Mouse (Mus musculus): ENCODE data around the gene Hdac5. TPM values are rescaled to one million over a fixed set of nuclear protein-coding genes. Genes with fewer than 3 reads are reported as not detected.

Gene Hdac5
- total RNA-seq, 2 experiments from 2014 or later, result 286 to 315 TPM

- intact Hi-C loops (cut with DNase I), result no loop called here
- Histone ChIP-seq H3K27ac (peak overlapping the region; percentile 92; the same call in 1 of the 2 replicates), H3K4me3 (no peak overlapping the region)
- no peak for TF ChIP-seq CTCF (IDR thresholded peaks at IDR 0.05)
- DNase-seq (ENCODE audit: extremely low spot score in 1 of 2, low spot score in 2 of 2), result no peak
Measured at GRCm38 (mm10) chr11:102220451-102220850, 9.5 kb downstream of the Hdac5 start.

DNA sequence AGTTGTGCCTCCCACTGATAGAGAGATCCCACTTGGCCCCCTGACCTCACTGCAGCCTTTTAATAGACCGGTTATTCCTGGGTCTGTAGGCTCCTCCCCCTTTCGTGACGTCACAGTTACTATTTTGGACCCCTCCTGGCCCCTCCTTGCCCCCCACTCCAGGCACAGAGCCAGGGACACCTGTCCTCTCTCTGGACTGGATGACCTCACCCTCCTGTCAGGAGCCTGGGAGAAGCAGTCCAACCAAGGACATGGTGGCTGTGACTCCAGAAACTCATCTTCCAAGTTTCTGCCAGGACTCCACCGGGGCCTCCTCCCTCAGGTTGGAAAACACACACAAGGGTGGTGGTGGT is 10.0 kb downstream of the Hdac5 start:
- TF ChIP-seq CTCF (IDR thresholded peaks at IDR 0.05), result no peak
- no peak for DNase-seq (ENCODE audit: extremely low spot score in 1 of 2, low spot score in 2 of 2)
- peak overlapping the region; percentile 92 for H3K27ac ChIP-seq

DNA sequence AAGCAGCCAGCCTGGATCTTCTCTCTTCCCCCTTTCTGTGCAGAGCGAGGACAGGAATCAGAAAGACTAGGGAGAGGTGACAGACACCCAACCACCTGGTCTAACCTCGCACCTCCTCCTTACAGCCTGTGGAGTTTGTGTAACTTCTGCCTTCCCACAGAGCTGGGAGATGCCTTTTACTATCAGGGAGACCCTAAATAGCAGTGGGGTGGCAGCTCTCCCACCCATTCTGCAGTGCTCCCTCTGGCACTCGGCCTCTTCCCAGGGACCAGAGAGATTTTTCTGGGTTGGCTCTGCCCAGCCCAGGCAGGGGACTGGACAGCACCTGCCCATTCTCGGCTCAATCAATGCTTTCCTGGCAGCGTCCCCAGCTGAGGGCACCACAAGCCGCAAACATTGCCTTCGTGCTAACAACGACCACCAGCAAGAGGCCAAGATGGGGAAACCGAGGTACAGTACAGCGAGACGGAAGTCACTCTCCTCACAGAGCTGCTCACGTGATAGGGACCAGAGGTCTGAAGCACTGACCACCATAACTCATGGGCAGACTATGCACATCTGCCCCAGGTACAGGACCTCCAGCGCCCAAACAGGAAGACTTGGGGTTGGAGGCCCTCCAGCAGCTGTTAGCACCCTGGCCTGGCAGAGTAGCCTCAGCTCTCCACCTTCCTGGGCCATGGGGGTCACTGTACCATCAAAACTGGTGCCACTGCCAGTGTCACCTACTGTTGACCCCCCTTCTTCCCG is 10.5 kb downstream of the Hdac5 start:
- TF ChIP-seq CTCF (IDR thresholded peaks at IDR 0.05), result no peak

More for the DNA sequence above, 10.0 kb downstream of the Hdac5 start:
- intact Hi-C loops (cut with DNase I), result loop anchor here (2.0 kb wide), 1 partner anchor 31 kb away; the partner anchor contains the start of gene G6pc3
- H3K4me3 ChIP-seq, result no peak overlapping the region

DNA sequence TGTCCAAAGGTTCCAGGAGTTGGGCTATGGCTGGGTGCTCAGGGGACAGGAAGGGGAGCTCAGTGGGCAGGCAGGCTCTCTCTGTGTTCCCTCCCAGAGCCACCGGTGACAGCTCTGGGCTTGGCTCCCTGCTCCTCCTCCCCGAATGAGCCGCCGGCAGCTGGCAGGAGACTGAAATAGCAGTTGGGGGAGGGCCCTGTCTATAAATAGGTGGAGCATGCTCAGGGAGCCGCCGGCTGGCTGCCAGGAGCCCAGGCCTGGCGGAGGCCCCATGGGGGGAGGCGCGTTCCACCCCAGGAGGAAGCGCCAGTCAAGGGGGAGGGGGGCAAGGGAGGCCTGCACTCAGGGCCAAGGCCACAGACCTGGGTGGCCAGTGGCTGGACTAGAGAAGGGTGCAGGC is 11.2 kb downstream of the Hdac5 start:
- no peak for TF ChIP-seq CTCF (IDR thresholded peaks at IDR 0.05)
- Histone ChIP-seq H3K27ac (peak overlapping the region; percentile 92), H3K4me3 (peak overlapping the region; percentile 52)
- peak; percentile 94 for DNase-seq (ENCODE audit: extremely low spot score in 1 of 2, low spot score in 2 of 2)
- intact Hi-C loops (cut with DNase I), result loop anchor here (1.0 to 2.0 kb wide), 2 partner anchors 11 to 30 kb away; partner anchors contain the start of gene G6pc3

More for the DNA sequence above, 10.5 kb downstream of the Hdac5 start:
- intact Hi-C loops (cut with DNase I), result loop anchor here (2.0 kb wide), 1 partner anchor 31 kb away; the partner anchor contains the start of gene G6pc3
- DNase-seq (ENCODE audit: extremely low spot score in 1 of 2, low spot score in 2 of 2), result no peak
- Histone ChIP-seq H3K4me3 (peak overlapping the region; percentile 52; the same call in 1 of the 2 replicates), H3K27ac (peak overlapping the region; percentile 92)

GRCm38 (mm10) chr11:102217876-102218430 is 12.0 kb downstream of the Hdac5 start:
- Histone ChIP-seq H3K27ac (peak overlapping the region; percentile 92), H3K4me3 (peak overlapping the region; percentile 52)
- DNase-seq (ENCODE audit: extremely low spot score in 1 of 2, low spot score in 2 of 2), result no peak
- intact Hi-C loops (cut with DNase I), result loop anchor here (1.0 to 2.0 kb wide), 2 partner anchors 11 to 29 kb away; partner anchors contain the start of gene G6pc3
- no peak for TF ChIP-seq CTCF (IDR thresholded peaks at IDR 0.05)

DNA sequence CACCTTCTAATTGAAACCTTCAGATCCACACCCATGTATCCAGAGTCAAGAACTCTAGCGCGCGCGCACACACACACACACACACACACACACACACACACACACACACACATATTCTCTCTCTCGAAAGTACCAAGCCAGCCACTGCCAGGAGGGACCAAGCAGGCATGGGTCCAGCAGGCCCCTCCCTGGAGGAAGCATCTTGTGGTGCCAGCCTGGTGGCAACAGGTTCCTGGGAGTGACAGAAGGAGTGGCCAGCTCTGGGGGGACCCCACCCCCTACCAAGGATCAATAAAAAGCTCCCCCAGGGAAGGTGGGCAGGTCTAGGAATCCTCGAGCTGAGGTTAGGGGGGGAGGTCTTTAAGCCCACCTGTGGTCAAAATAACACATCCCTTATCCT is 12.6 kb downstream of the Hdac5 start:
- no peak for TF ChIP-seq CTCF (IDR thresholded peaks at IDR 0.05)
- Histone ChIP-seq H3K4me3 (peak overlapping the region; percentile 52), H3K27ac (peak overlapping the region; percentile 92)
- intact Hi-C loops (cut with DNase I), result no loop called here
- no peak for DNase-seq (ENCODE audit: extremely low spot score in 1 of 2, low spot score in 2 of 2)

DNA sequence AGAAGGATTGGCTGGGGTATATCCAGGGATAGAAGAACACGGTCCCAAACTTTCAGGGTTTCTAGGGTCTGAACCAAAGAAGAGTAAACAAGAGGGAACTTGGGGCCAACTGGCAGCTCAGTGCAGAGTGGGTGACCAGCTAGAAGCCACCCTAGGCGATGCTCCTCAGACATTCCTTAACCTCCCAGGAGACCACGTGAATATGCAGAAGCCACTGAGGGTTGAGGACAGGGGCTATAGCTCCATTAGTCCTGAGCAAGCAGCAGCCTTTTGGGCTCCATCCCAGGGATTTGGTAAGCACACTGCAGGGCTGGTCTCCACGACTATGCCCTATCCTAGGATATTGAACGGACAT is 13.1 kb downstream of the Hdac5 start:
- H3K27ac ChIP-seq, result peak overlapping the region; percentile 60
- no peak for TF ChIP-seq CTCF (IDR thresholded peaks at IDR 0.05)
- no peak for DNase-seq (ENCODE audit: extremely low spot score in 1 of 2, low spot score in 2 of 2)
- intact Hi-C loops (cut with DNase I), result loop anchor here (1.0 kb wide), 1 partner anchor 28 kb away; no protein-coding TSS in a partner anchor
- H3K4me3 ChIP-seq, result peak overlapping the region; percentile 52

DNA sequence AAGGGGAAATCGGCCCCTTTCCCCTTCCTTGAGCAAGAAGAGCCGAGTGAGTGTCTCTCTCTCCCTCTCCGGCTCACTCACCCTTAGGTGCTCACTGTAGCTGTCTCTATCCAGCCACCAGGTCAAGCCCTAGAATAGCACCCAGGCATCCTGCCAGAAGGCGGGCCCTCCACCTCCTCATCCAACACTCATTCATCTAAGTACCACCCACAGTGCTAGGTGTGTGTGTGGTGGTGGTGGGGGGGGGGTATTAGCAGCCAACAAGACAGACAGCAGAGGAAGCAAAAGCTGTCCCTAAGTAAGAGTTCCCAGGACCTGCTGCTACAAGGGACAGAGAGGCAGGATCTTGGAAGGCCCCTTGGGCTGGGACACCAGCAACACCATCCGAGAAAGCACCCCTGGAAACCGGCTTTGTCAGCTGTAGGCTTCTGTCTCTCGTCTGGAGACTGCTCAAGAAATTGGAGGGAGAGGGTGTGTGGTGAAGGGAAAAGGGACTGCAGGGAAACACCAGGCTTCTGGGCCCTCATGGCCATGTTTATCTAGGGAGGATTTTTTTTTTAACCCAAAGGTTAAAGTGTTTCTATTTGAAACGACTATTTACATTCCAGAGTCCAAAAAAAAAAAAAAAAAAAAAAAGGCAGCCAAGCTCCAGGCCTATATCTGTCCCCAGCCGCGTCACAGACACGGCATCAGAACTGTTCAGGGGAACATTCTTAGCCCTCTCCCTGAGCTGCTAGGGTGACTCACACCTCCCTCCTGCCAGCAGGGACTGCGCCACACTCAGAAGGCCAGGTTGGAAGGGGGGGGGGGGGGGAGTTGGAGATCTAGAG is 13.7 kb downstream of the Hdac5 start:
- TF ChIP-seq CTCF (IDR thresholded peaks at IDR 0.05), result no peak
- peak overlapping the region; percentile 71 for H3K27ac ChIP-seq
- no peak for DNase-seq (ENCODE audit: extremely low spot score in 1 of 2, low spot score in 2 of 2)
- peak overlapping the region; percentile 23; the same call in 1 of the 2 replicates for H3K4me3 ChIP-seq
- intact Hi-C loops (cut with DNase I), result loop anchor here (1.0 kb wide), 1 partner anchor 29 kb away; no protein-coding TSS in a partner anchor

- Histone ChIP-seq H3K27ac (peak overlapping the region; percentile 71), H3K4me3 (peak overlapping the region; percentile 23; the same call in 1 of the 2 replicates)
- TF ChIP-seq CTCF (IDR thresholded peaks at IDR 0.05), result no peak
- DNase-seq (ENCODE audit: extremely low spot score in 1 of 2, low spot score in 2 of 2), result no peak
- intact Hi-C loops (cut with DNase I), result no loop called here
Measured at GRCm38 (mm10) chr11:102215511-102215910, 14.5 kb downstream of the Hdac5 start.

GRCm38 (mm10) chr11:102214430-102215156 is 15.4 kb downstream of the Hdac5 start:
- no peak for DNase-seq (ENCODE audit: extremely low spot score in 1 of 2, low spot score in 2 of 2)
- Histone ChIP-seq H3K4me3 (no peak overlapping the region), H3K27ac (peak overlapping the region; percentile 25; the same call in 1 of the 2 replicates)
- intact Hi-C loops (cut with DNase I), result no loop called here
- TF ChIP-seq CTCF (IDR thresholded peaks at IDR 0.05), result no peak

DNA sequence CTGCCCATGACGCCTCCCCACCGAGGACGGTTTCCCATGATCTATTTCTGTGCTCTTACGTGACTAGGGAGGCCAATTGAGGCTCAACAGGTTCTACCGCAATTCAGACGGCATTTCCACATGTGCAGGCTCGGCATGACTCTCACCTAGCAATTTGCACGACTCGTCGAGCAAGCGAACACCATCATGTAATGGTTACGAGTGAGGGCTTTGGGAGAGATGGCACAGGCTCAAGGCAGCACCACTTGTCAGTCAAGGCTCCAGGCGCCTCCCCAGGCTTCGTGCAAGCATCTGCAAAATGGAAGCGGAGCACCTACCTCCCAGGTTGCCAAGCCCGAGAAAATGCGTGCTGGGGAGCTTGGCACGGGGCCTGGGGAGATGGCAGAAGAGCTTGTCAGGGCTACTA is 18.0 kb downstream of the Hdac5 start:
- Histone ChIP-seq H3K27ac (no peak overlapping the region), H3K4me3 (no peak overlapping the region)
- DNase-seq (ENCODE audit: extremely low spot score in 1 of 2, low spot score in 2 of 2), result no peak
- TF ChIP-seq CTCF (IDR thresholded peaks at IDR 0.05), result no peak
- intact Hi-C loops (cut with DNase I), result no loop called here

Data from left cerebral cortex, adult 2 months (tissue).